Mouse (Mus musculus): Measurements from ENCODE around the gene Nfkbid.

Gene Nfkbid

GRCm38 (mm10) chr7:30421175-30421889 lies at the start of gene Nfkbid:
Gene Nfkbid (plus strand): TSS chr7:30421732.
- DNase-seq: peak; percentile 54

GRCm38 (mm10) chr7:30373501-30373962 lies 48.0 kb upstream of the Nfkbid start:
- DNase-seq: peak; percentile 90

DNA sequence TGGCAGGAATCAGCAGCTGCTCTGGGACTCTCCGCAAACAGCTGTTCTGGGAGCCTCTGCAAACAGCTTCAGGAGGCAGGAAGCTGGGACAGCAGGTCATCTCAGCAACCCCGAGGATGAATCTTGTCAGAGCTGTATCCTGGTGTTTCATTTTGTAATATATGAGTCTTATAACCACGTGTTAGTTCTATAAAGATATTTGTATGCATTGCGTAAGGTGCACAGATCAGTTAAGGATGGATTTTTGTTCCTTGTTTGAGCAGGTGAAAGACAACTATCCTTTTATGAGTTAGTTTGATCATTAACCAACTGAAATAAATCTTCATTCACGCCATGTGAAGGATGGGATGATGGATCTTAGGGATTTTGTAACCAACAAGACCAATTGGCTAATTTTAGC lies 41.5 kb upstream of the Nfkbid start:
- DNase-seq: no peak

- no peak for DNase-seq
Measured at GRCm38 (mm10) chr7:30384106-30384505, 37.4 kb upstream of the Nfkbid start.

- DNase-seq: no peak
Measured at GRCm38 (mm10) chr7:30392746-30393520, 28.6 kb upstream of the Nfkbid start.

- no peak for DNase-seq
Measured at GRCm38 (mm10) chr7:30393631-30394030, 27.9 kb upstream of the Nfkbid start.

DNA sequence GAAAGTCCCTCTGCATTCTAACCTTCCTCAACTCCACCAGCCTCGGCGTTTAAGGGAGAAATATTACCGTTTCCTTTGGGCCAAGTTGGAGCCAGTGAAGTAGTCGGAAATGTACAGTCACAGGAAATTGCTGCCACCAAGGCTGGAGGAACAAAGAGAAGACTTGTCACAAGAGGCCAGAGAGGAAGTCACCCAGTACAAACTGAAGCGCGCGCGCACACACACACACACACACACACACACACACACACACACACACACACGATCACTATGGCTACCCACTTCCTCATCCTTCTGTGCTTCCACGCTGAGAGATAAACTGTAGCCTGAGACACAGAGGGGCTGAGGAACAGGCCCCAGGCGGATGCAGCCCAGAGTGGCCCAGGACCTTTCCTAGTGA lies 27.2 kb upstream of the Nfkbid start:
- DNase-seq: peak; percentile 17

- no peak for DNase-seq
Measured at GRCm38 (mm10) chr7:30394871-30395270, 26.7 kb upstream of the Nfkbid start.

DNA sequence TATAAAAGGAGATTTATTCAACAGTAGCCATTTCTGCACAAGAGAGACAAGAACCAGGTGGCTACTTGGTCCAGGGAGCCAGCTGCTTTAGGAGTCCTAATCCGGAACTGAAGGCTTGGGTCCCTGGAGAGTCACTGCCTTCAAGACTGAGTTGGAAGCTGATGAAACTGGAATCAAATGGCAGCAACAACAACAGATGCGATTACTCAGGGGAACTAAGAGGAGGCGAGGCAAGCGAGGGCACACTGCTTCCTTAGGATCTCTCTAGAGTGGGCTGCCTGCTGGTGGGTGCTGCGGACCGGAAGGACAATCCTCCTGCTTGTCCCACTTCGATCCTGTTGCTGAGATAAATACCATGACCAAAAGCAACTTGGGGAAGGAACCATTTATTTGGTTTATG lies 21.9 kb upstream of the Nfkbid start:
- DNase-seq: no peak

DNA sequence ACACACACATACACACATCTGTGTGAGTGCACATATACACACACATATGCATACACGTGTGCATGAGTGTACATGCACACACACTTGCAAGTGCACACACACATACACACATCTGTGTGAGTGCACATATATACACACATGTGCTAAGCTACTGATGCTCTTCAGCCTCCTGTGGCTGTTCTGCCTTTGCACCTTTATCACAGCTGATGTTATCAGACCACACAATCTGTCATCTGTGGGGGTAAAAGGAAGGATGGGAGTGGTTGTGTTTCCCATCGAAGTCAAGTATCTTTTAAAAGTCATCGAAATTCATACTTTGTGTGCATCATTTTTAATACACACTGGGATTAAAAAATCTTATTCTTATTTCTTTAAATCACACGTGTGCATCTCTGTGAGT lies 19.2 kb upstream of the Nfkbid start:
- DNase-seq: no peak

- no peak for DNase-seq
Measured at GRCm38 (mm10) chr7:30408639-30409038, 12.9 kb upstream of the Nfkbid start.

- DNase-seq: no peak
Measured at GRCm38 (mm10) chr7:30409789-30410188, 11.7 kb upstream of the Nfkbid start.

DNA sequence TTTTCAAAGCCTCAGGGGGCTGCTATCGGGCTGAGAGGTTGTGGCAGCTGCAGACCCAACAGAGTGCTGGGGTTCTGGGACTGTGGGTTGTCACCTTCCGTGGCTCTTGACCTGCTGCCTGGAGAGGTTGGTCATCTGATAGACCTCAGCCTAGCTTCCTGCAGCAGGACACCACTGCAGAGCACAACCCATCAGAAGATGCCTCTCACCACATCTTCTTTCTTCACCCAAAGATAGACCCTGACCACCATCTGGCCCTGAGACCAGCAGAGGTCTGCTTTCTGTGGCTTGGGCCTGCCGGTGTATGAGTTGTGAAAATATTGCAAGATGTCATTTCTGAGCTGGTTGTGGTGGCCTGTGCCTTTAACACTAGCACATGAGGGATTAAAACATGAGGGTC lies 10.5 kb upstream of the Nfkbid start:
- DNase-seq: no peak

- no peak for DNase-seq
Measured at GRCm38 (mm10) chr7:30412735-30413147, 8.8 kb upstream of the Nfkbid start.

- DNase-seq: no peak
Measured at GRCm38 (mm10) chr7:30413596-30413995, 7.9 kb upstream of the Nfkbid start, which contains the start of gene Tyrobp. Gene Tyrobp (plus strand): TSS chr7:30413760.

- no peak for DNase-seq
Measured at GRCm38 (mm10) chr7:30417856-30418255, 3.7 kb upstream of the Nfkbid start.

- DNase-seq: no peak
Measured at GRCm38 (mm10) chr7:30419561-30420499, 1.7 kb upstream of the Nfkbid start, which contains the start of gene Hcst. Gene Hcst (minus strand): TSS chr7:30419854.

DNA sequence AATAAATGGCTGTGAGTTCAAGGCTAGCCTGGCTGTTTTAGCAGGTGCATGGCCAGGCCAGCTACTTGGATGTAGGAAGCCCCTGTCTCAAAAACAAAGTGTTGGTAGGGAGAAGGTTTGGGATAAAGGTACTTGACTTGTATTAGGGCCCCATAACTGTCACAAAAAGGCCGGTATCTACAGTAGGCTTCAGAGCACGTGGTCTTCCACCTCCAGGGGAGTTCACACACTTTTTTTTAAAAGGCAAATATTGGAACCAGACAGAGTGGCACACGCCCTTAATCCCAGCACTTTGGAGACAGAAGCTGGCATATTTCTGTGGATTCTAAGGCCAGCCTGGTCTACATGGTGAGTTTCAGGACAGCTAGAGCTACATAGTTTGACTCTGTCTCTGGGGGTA lies 859 bp upstream of the Nfkbid start:
- DNase-seq: no peak

DNA sequence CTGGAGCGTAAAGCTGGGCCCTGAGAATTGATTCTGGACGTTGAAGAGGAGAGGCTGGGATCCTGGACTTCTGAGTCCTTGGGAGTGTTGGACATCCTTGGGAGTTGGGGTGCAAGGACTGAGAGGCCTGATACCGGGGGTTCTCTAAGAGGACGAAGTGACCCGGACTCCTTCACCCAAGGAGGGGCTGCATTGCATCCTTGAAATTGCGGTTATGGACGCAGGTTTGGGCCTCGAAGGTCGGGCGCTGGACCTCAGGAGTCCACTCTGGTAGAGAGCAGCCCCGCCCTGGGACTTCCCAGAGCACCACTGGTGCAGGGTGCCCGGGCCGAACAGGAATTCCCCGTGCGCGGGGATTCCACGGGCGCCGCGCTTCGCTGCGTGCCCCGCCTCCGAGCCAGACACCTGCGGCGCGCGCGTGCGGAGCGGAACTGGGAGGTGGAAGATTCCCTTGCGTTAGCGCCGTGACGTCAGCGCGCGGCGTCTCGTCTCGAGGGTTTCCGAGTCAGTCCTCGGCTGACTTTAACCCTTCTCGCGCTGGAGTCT lies 431 bp downstream of the Nfkbid start:
- peak; percentile 98 for DNase-seq

- DNase-seq: no peak
Measured at GRCm38 (mm10) chr7:30422560-30422959, 1.0 kb downstream of the Nfkbid start.

DNA sequence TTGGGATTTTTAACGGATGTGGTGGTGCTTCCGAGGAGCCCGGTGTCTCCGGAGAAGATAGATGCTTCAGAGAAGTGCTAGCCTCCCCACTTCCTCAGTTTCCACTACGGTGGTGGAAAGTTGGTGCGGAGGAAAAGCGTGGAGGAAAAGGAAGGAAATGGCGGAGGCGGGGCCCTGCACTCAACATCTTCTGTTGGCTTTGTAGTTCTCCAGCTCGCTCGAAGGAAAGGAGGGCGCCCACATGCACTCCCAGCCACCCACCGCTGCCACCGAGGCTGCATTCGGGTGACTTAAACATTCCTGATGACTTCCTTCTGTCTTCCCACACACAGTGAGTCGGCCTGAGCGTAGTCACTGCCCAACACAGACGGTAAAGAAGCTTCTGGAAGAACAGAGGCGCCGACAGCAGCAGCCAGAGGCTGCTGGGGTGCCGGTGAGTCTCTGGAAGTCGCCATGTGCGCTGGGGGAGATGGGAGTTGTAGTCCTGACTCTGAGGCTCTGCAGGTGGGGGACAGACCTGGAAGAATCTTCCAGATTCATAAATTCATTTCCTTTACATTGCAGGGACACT lies 1.6 kb downstream of the Nfkbid start:
- no peak for DNase-seq

- no peak for DNase-seq
Measured at GRCm38 (mm10) chr7:30429327-30429726, 7.8 kb downstream of the Nfkbid start.

All from right cerebral cortex, postnatal 14 days (tissue).